Mouse (Mus musculus) liver, embryonic 14.5 days (tissue): ENCODE data around the gene Clstn3.

Source experiments
- CTCF ChIP-seq: IDR thresholded peaks from 2 replicates; pipeline ENCODE4 v1.5.1; 2016; ENCODE audit warnings: antibody characterized with exemption, low read depth, control low read depth
- EP300 ChIP-seq: IDR thresholded peaks from 2 replicates; pipeline ENCODE4 v1.6.1; 2016; ENCODE audit warnings: antibody characterized with exemption, low read depth

DNA sequence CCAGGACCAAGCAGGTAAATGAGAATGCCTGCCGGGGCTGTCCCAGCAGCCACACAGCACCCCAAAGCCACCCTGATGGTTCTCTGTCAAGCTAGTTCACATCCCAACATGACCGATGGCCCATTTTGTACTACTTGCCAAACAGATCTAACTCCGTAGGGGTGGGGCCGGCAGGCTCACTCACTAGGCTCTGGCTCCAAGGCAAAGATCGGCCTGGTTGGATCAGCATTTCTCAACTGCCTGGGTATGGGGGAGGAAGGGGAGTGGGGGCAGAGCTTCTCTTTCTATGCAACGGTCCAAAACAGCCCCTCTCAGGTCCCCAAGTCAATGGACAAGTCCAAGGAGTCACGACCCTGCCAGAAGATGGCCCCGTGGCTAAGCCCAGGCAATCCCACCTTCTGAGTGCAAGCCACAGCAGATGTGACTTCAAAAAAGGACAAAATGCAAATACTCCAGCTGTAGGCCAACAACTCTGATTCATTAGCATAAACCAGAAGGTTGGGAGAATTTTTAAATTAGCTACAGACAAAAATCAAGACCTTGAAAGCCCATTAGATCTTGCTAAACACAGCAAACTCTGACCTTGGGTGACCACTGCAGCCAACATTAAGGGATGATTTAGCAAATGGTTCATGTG lies 30.8 kb downstream of the Clstn3 start:
- TF ChIP-seq CTCF: no peak
- no peak for TF ChIP-seq EP300
